Mouse (Mus musculus) ES-E14 (cell line): ENCODE measurements around the gene Gpat3.

ENCODE experiments used
- CHD2 ChIP-seq: IDR thresholded peaks from 2 replicates; pipeline ENCODE4 v1.6.1; 2014; ENCODE audit warnings: mild to moderate bottlenecking, low read depth, low read length, inconsistent platforms
- HCFC1 ChIP-seq: IDR thresholded peaks from 2 replicates; pipeline ENCODE4 v1.6.1; 2012; ENCODE audit warnings: low read length, inconsistent platforms, borderline replicate concordance; ENCODE audit not compliant: insufficient read depth
- MAFK ChIP-seq: IDR thresholded peaks from 2 replicates; pipeline ENCODE4 v1.6.1; 2014; ENCODE audit warnings: mild to moderate bottlenecking, low read depth, low read length, inconsistent platforms; ENCODE audit not compliant: insufficient read depth
- ZC3H11A ChIP-seq: IDR thresholded peaks from 2 replicates; pipeline ENCODE4 v1.6.1; 2012; ENCODE audit warnings: low read depth, mild to moderate bottlenecking, inconsistent platforms, low read length, borderline replicate concordance
- ZNF384 ChIP-seq: IDR thresholded peaks from 2 replicates; pipeline ENCODE4 v1.6.1; 2012; ENCODE audit warnings: low read depth, low read length, inconsistent platforms

- TF ChIP-seq MAFK (no peak), CHD2 (no peak), ZNF384 (no peak), HCFC1 (no peak), ZC3H11A (no peak; the same call in 1 of the 2 replicates)
These were observed 19.5 kb upstream of the Gpat3 start for GRCm38 (mm10) chr5:100825975-100826374.
